21 mouse cellular contexts compared by ENCODE assay signal in the genomic region with DNA sequence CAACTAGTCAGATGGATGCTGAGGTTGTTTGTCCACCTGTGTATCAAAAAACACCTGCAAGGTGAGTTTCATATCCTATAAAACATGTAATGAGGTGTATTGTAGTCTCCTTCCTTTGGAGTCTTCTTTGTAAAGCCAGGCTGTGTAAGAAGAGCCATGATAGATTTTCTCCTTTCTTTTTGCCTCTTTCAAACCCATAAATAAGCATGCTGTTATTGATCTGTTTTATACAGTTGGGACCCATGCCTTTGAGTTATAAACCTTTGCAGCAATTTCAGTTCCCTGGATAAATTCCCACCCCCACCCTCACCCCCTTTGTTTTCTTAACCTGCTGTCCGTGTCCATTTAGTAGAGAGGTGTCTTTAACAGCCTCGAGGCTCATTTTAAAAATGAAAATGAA.
"Had no signal": no experiment of that assay in that cellular context is flagged by ENCODE, and none has a peak within 500 bp of the region (broad histone marks: within the 10 kb centered on the region; RNA-seq: fewer than 3 reads in every experiment).

No protein-coding gene starts in this region.

- H3K4me1 ChIP-seq: intestine, embryonic 15.5 days; limb, embryonic 10.5 days; limb, embryonic 13.5 days; liver, embryonic 12.5 days; liver, embryonic 15.5 days had no signal

- H3K4me2 ChIP-seq: intestine, embryonic 15.5 days; limb, embryonic 13.5 days; liver, embryonic 12.5 days; liver, embryonic 15.5 days had no signal

- H3K4me3 ChIP-seq: intestine, embryonic 15.5 days; limb, embryonic 10.5 days; limb, embryonic 13.5 days; liver, embryonic 12.5 days; liver, embryonic 15.5 days had no signal

- H3K9ac ChIP-seq: intestine, embryonic 15.5 days; limb, embryonic 13.5 days; liver, embryonic 12.5 days; liver, embryonic 15.5 days had no signal

- DNase-seq: kidney, adult 18-20 months; kidney, adult 9 months; kidney, postnatal 14 days; kidney, postnatal 4 days; layer of hippocampus, adult 9-11 months; liver; lung, adult 18-20 months; lung, postnatal 14 days; right cerebral cortex, adult 18-20 months; right cerebral cortex, postnatal 14 days; right cerebral cortex, postnatal 4 days; thymus, adult 2 months; thymus, postnatal 14 days; thymus, postnatal 4 days had no signal

- H3K27me3 ChIP-seq: intestine, embryonic 15.5 days; limb, embryonic 13.5 days; liver, embryonic 12.5 days; liver, embryonic 15.5 days had no signal

- ATAC-seq: intestine, embryonic 15.5 days; liver, embryonic 12.5 days had no signal

- H3K36me3 ChIP-seq: intestine, embryonic 15.5 days; limb, embryonic 10.5 days; limb, embryonic 13.5 days; liver, embryonic 12.5 days; liver, embryonic 15.5 days had no signal

- H3K9me3 ChIP-seq: intestine, embryonic 15.5 days; limb, embryonic 10.5 days; limb, embryonic 13.5 days; liver, embryonic 12.5 days; liver, embryonic 15.5 days had no signal

- H3K27ac ChIP-seq: intestine, embryonic 15.5 days; limb, embryonic 10.5 days; limb, embryonic 13.5 days; liver, embryonic 12.5 days; liver, embryonic 15.5 days; macrophage; stomach, postnatal 0 days had no signal
